ENCODE assay signal across 25 mouse cellular contexts in genomic region chr6:85444266-85444965, GRCm38 (mm10). TPM values are rescaled to one million over a fixed set of nuclear protein-coding genes. Genes with fewer than 3 reads are reported as not detected.
DNase-seq lines count a peak whose midpoint lies in the region; ATAC-seq and TF ChIP-seq lines count a peak whose summit lies in the region.
"Had no signal": no experiment of that assay in that cellular context is flagged by ENCODE, and none has a peak within 500 bp of the region (broad histone marks: within the 10 kb centered on the region; RNA-seq: fewer than 3 reads in every experiment).

No protein-coding gene starts in this region.

- ATAC-seq in kidney, embryonic 15.5 days (replicated peaks; ENCODE audit: low FRiP score) = no peak
- ATAC-seq: forebrain, embryonic 14.5 days; hindbrain, postnatal 0 days had no signal

- no peak overlapping the region for H3K9ac ChIP-seq in kidney, embryonic 15.5 days
- H3K9ac ChIP-seq: embryonic facial prominence, embryonic 15.5 days; heart, embryonic 15.5 days; hindbrain, embryonic 13.5 days had no signal

- no peak for TF ChIP-seq CTCF in layer of hippocampus, adult 2 months (conservative IDR thresholded peaks at IDR 0.05)

- H3K27me3 ChIP-seq in kidney, embryonic 15.5 days = no peaks in the 10 kb centered on the region
- H3K27me3 ChIP-seq: embryonic facial prominence, embryonic 15.5 days; heart, embryonic 15.5 days; hindbrain, embryonic 13.5 days had no signal

- DNase-seq in kidney, postnatal 36 days = no peak
- peak in 1 of 2 experiments; percentile 8 for DNase-seq in layer of hippocampus, adult 2 months (ENCODE audit: low spot score in 2 of 2)
- DNase-seq in layer of hippocampus, adult 9-10 months (ENCODE audit: low spot score) = no peak
- peak; percentile 62 for DNase-seq in NIH3T3 (ENCODE audit: low read depth)
- no peak for DNase-seq in right cerebral cortex, postnatal 25 days
- DNase-seq: cerebellum, adult 18-20 months; cerebellum, adult 9-11 months; gastrocnemius, postnatal 36 days; heart, adult 18-20 months; heart, postnatal 14 days had no signal

- H3K9me3 ChIP-seq in kidney, embryonic 15.5 days (replicated peaks) = no peaks in the 10 kb centered on the region
- H3K9me3 ChIP-seq: embryonic facial prominence, embryonic 15.5 days; forebrain, embryonic 10.5 days; heart, embryonic 15.5 days; hindbrain, embryonic 13.5 days had no signal

- 86% methylated on average over 8 of the region's 8 CpGs for WGBS in kidney, embryonic 15.5 days

- H3K4me2 ChIP-seq in kidney, embryonic 15.5 days = no peak overlapping the region
- H3K4me2 ChIP-seq: embryonic facial prominence, embryonic 15.5 days; heart, embryonic 11.5 days; heart, embryonic 15.5 days; hindbrain, embryonic 13.5 days had no signal

- H3K36me3 ChIP-seq in kidney, embryonic 15.5 days = peaks cover 78% of the 10 kb centered on the region

- peaks cover 18% of the 10 kb centered on the region for H3K4me1 ChIP-seq in kidney, embryonic 15.5 days
- H3K4me1 ChIP-seq: embryonic facial prominence, embryonic 15.5 days; forebrain, embryonic 10.5 days; heart, embryonic 15.5 days; hindbrain, embryonic 13.5 days had no signal

- H3K4me3 ChIP-seq in kidney, embryonic 15.5 days (replicated peaks) = no peak overlapping the region
- H3K4me3 ChIP-seq in layer of hippocampus, adult 2 months = no peak overlapping the region
- H3K4me3 ChIP-seq: embryonic facial prominence, embryonic 15.5 days; erythroblast, embryonic 14.5 days; forebrain, embryonic 10.5 days; heart, embryonic 15.5 days; hindbrain, embryonic 13.5 days had no signal

- H3K27ac ChIP-seq in kidney, embryonic 15.5 days = peak overlapping the region; percentile 82
- peak overlapping the region; percentile 25; the same call in 1 of the 2 replicates for H3K27ac ChIP-seq in layer of hippocampus, adult 2 months
- H3K27ac ChIP-seq: embryonic facial prominence, embryonic 15.5 days; forebrain, embryonic 10.5 days; heart, embryonic 15.5 days; hindbrain, embryonic 13.5 days; hindbrain, postnatal 0 days had no signal

RNA-seq across cellular contexts. Expression of gene Cct7, which starts 6.9 kb away (rescaled TPM):
- polyA plus RNA-seq in kidney, embryonic 15.5 days (2015; fragmentation: Nextera tagmentation; extraction: Ambion mirVana) = 543 and 552 TPM in 2 replicates
- total RNA-seq in layer of hippocampus, adult 2 months (2021) = 100 to 1,000 TPM; 212 to 216 TPM

RNA-seq across cellular contexts. Expression of gene Pradc1, which starts 7.4 kb away (rescaled TPM):
- 37.2 and 38.3 TPM in 2 replicates for polyA plus RNA-seq in kidney, embryonic 15.5 days (2015; fragmentation: Nextera tagmentation; extraction: Ambion mirVana)
- 10 to 100 TPM; 13.1 to 18.2 TPM for total RNA-seq in layer of hippocampus, adult 2 months (2021)

RNA-seq across cellular contexts. Expression of gene Smyd5, which starts 12.6 kb away (rescaled TPM):
- 69.3 and 75.1 TPM in 2 replicates for polyA plus RNA-seq in kidney, embryonic 15.5 days (2015; fragmentation: Nextera tagmentation; extraction: Ambion mirVana)
- total RNA-seq in layer of hippocampus, adult 2 months (2021) = 10 to 100 TPM; 45.4 to 46.0 TPM

RNA-seq across cellular contexts. Expression of gene Noto, which starts 20.7 kb away (rescaled TPM):
- not detected in 2 replicates for polyA plus RNA-seq in kidney, embryonic 15.5 days (2015; fragmentation: Nextera tagmentation; extraction: Ambion mirVana)
- not detected for total RNA-seq in layer of hippocampus, adult 2 months (2021)
- total RNA-seq: adrenal gland, adult 18-20 months; adrenal gland, postnatal 14 days; ES-E14; gastrocnemius, adult 8-10 months; gastrocnemius, postnatal 36 days; heart, adult 18-20 months; heart, postnatal 14 days; hematopoietic stem cell, adult 5-6 weeks; hindbrain, postnatal 0 days had no signal
- polyA plus RNA-seq: embryonic facial prominence, embryonic 11.5 days; embryonic facial prominence, embryonic 15.5 days; erythroblast, embryonic 14.5 days; forebrain, embryonic 10.5 days; forebrain, embryonic 14.5 days; heart, embryonic 11.5 days; heart, embryonic 15.5 days; hindbrain, embryonic 13.5 days; hindbrain, postnatal 0 days had no signal

RNA-seq across cellular contexts. Expression of gene Fbxo41, which starts 58.4 kb away (rescaled TPM):
- polyA plus RNA-seq in kidney, embryonic 15.5 days (2015; fragmentation: Nextera tagmentation; extraction: Ambion mirVana) = 0.08 and 0.18 TPM in 2 replicates
- total RNA-seq in layer of hippocampus, adult 2 months (2021) = 10 to 100 TPM; 84.7 to 90.8 TPM
- total RNA-seq: gastrocnemius, adult 8-10 months; heart, adult 18-20 months; heart, postnatal 14 days; hematopoietic stem cell, adult 5-6 weeks had no signal
- polyA plus RNA-seq: erythroblast, embryonic 14.5 days; heart, embryonic 11.5 days had no signal
